Mouse (Mus musculus) neural tube, embryonic 15.5 days (tissue): ENCODE measurements around the gene Atxn7l2. TPM values are rescaled to one million over a fixed set of nuclear protein-coding genes. Genes with fewer than 3 reads are reported as not detected.

Experiments
- ATAC-seq: fragments of 200-750 bp; cut with Nextera tagmentation; 2 replicates; pipeline ENCODE4 v1.8.0; 2017; ENCODE audit warnings: mild to moderate bottlenecking, moderate TSS enrichment, moderate library complexity; ENCODE audit not compliant: low FRiP score
- H3K27ac ChIP-seq: fragments of 300-500 bp; sonication (generic); replicated peaks from 2 replicates; pipeline ENCODE4 v1.5.1; 2015; ENCODE audit warnings: mild to moderate bottlenecking, inconsistent platforms
- H3K27me3 ChIP-seq: fragments of 300-500 bp; sonication (generic); replicated peaks from 2 replicates; pipeline ENCODE4 v1.6.1; 2015; ENCODE audit warnings: inconsistent platforms
- H3K36me3 ChIP-seq: fragments of 300-500 bp; sonication (generic); 2 replicates; pipeline ENCODE4 v1.6.1; 2015; ENCODE audit warnings: inconsistent platforms
- H3K4me1 ChIP-seq: fragments of 300-500 bp; sonication (generic); 2 replicates; pipeline ENCODE4 v1.6.1; 2015; ENCODE audit warnings: inconsistent platforms
- H3K4me2 ChIP-seq: fragments of 300-500 bp; sonication (generic); 2 replicates; pipeline ENCODE4 v1.6.1; 2015; ENCODE audit warnings: inconsistent platforms, mild to moderate bottlenecking, moderate library complexity
- H3K4me3 ChIP-seq: fragments of 300-500 bp; sonication (generic); replicated peaks from 2 replicates; pipeline ENCODE4 v1.5.1; 2015; ENCODE audit warnings: mild to moderate bottlenecking, inconsistent platforms
- H3K9ac ChIP-seq: fragments of 300-500 bp; sonication (generic); replicated peaks from 2 replicates; pipeline ENCODE4 v1.6.1; 2015; ENCODE audit warnings: mild to moderate bottlenecking, inconsistent platforms
- H3K9me3 ChIP-seq: fragments of 300-500 bp; sonication (generic); replicated peaks from 2 replicates; pipeline ENCODE4 v1.6.1; 2016; ENCODE audit warnings: inconsistent platforms
- WGBS: fragments of 180-500 bp; shearing (Covaris S2); methylation state at CpG from one replicate; pipeline ENCODE4 v1.1.7; 2015; ENCODE audit warnings: mixed read lengths; 5-methylcytosine and 5-hydroxymethylcytosine counted together
- polyA plus RNA-seq: library from polyadenylated mRNA; unstranded; fragments of >200 nt; fragmentation: Nextera tagmentation; extraction: Ambion mirVana; gene quantifications from 2 replicates; pipeline ENCODE4 v1.2.1, GENCODE M21; 2015

Atxn7l2 gene
- polyA plus RNA-seq, 1 experiment from 2014 or later = 18.4 TPM

- no peak overlapping the region for H3K4me3 ChIP-seq
- H3K4me1 ChIP-seq = peaks cover 45% of the 10 kb centered on the region
- H3K27ac ChIP-seq = no peak overlapping the region
- H3K36me3 ChIP-seq = peaks cover 53% of the 10 kb centered on the region
- H3K9me3 ChIP-seq = no peaks in the 10 kb centered on the region
- H3K9ac ChIP-seq = no peak overlapping the region
- no peak overlapping the region for H3K4me2 ChIP-seq
- 83% methylated on average over 11 of the region's 11 CpGs for WGBS
- ATAC-seq = no peak
- no peaks in the 10 kb centered on the region for H3K27me3 ChIP-seq
Measured at GRCm38 (mm10) chr3:108203621-108204325, 7.0 kb downstream of the Atxn7l2 start.

DNA sequence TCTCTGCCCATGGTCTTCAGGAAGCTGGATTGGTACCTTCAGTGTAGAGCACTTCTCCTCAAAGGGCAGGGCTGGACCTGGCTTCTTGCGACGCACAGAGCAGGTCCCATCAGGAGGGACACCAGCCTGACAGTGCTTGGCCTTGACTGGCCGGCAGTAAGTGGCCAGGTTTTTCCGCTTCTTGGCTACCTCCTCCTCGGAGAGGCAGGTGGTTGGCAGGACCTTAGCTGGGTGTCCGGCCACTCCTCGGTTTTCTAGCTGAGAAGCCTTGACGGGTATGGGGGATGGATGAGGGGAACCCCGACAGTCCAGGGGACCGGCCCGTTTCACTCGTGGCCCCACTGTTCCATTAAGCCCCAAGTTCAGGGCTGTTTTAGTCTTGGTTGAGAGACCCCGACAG, 7.5 kb downstream of the Atxn7l2 start:
- no peak overlapping the region for H3K4me3 ChIP-seq
- H3K27me3 ChIP-seq = no peaks in the 10 kb centered on the region
- no peak overlapping the region for H3K4me2 ChIP-seq
- peaks cover 39% of the 10 kb centered on the region for H3K4me1 ChIP-seq
- ATAC-seq = no peak
- H3K9ac ChIP-seq = no peak overlapping the region
- 95% methylated on average over 13 of the region's 13 CpGs for WGBS
- H3K9me3 ChIP-seq = no peaks in the 10 kb centered on the region
- H3K36me3 ChIP-seq = peaks cover 56% of the 10 kb centered on the region
- H3K27ac ChIP-seq = no peak overlapping the region

DNA sequence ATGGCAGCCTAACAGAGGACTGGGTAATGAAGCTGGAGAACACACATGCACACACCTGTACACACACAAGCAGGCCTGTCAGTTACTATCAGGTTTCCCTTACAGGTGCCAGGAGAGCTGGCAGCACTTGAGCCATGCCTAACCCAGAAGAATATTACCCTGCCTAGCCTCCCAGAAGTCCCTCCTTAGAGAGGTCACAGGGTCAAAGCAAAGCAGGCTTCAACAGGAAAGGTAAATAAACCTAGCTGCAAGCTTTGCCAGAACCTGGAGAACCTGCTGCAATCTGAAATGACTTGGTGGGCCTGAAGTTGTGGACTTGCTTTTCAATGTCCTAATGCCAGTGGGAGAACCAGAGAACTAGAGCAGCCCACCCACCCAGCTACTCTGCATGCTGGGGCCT, 8.2 kb downstream of the Atxn7l2 start:
- H3K4me3 ChIP-seq = no peak overlapping the region
- H3K4me1 ChIP-seq = peaks cover 35% of the 10 kb centered on the region
- H3K27ac ChIP-seq = no peak overlapping the region
- H3K9ac ChIP-seq = no peak overlapping the region
- no peak overlapping the region for H3K4me2 ChIP-seq
- no peak for ATAC-seq
- H3K9me3 ChIP-seq = no peaks in the 10 kb centered on the region
- no peaks in the 10 kb centered on the region for H3K27me3 ChIP-seq
- H3K36me3 ChIP-seq = peaks cover 53% of the 10 kb centered on the region

GRCm38 (mm10) chr3:108200329-108201323, 10.1 kb downstream of the Atxn7l2 start, which contains the start of gene Cyb561d1:
TSS of gene Cyb561d1 (minus strand) at chr3:108201212.
- Histone ChIP-seq H3K4me3 (peak within 1 kb of the TSS; percentile 60), H3K36me3 (peaks cover 36% of the 10 kb centered on the region), H3K27me3 (no peaks in the 10 kb centered on the region), H3K4me1 (peaks cover 49% of the 10 kb centered on the region), H3K4me2 (peak within 1 kb of the TSS; percentile 81), H3K27ac (peak within 1 kb of the TSS; percentile 84), H3K9me3 (no peaks in the 10 kb centered on the region), H3K9ac (peak within 1 kb of the TSS; percentile 65)
- peak; percentile 80 for ATAC-seq
- WGBS = 4% methylated on average over 44 of the region's 44 CpGs

GRCm38 (mm10) chr3:108199231-108199630, 11.5 kb downstream of the Atxn7l2 start:
- no peak overlapping the region for H3K4me2 ChIP-seq
- no peaks in the 10 kb centered on the region for H3K9me3 ChIP-seq
- ATAC-seq = no peak
- no peaks in the 10 kb centered on the region for H3K27me3 ChIP-seq
- H3K4me3 ChIP-seq = no peak overlapping the region
- 94% methylated on average over 6 of the region's 6 CpGs for WGBS
- H3K9ac ChIP-seq = no peak overlapping the region
- peaks cover 23% of the 10 kb centered on the region for H3K36me3 ChIP-seq
- peaks cover 59% of the 10 kb centered on the region for H3K4me1 ChIP-seq
- H3K27ac ChIP-seq = no peak overlapping the region

- Histone ChIP-seq H3K36me3 (peaks cover 7% of the 10 kb centered on the region), H3K9me3 (no peaks in the 10 kb centered on the region), H3K4me1 (peaks cover 54% of the 10 kb centered on the region), H3K27ac (peak overlapping the region; percentile 69), H3K4me3 (no peak overlapping the region), H3K4me2 (peak overlapping the region; percentile 27), H3K9ac (no peak overlapping the region), H3K27me3 (no peaks in the 10 kb centered on the region)
- WGBS = 9% methylated on average over 14 of the region's 14 CpGs
- peak; percentile 23 for ATAC-seq
Measured at GRCm38 (mm10) chr3:108197066-108197497, 13.7 kb downstream of the Atxn7l2 start.

GRCm38 (mm10) chr3:108195941-108196590, 14.7 kb downstream of the Atxn7l2 start:
- 62% methylated on average over 7 of the region's 7 CpGs for WGBS
- no peak for ATAC-seq
- no peaks in the 10 kb centered on the region for H3K27me3 ChIP-seq
- peaks cover 7% of the 10 kb centered on the region; the same call in 1 of the 2 replicates for H3K36me3 ChIP-seq
- no peak overlapping the region for H3K4me2 ChIP-seq
- peaks cover 51% of the 10 kb centered on the region for H3K4me1 ChIP-seq
- H3K9ac ChIP-seq = no peak overlapping the region
- no peak overlapping the region for H3K4me3 ChIP-seq
- peak overlapping the region; percentile 69 for H3K27ac ChIP-seq
- no peaks in the 10 kb centered on the region for H3K9me3 ChIP-seq

GRCm38 (mm10) chr3:108195287-108195686, 15.4 kb downstream of the Atxn7l2 start:
- Histone ChIP-seq H3K4me2 (no peak overlapping the region), H3K4me1 (peaks cover 50% of the 10 kb centered on the region), H3K9ac (no peak overlapping the region), H3K27me3 (no peaks in the 10 kb centered on the region), H3K4me3 (no peak overlapping the region), H3K36me3 (peaks cover 7% of the 10 kb centered on the region; the same call in 1 of the 2 replicates), H3K9me3 (no peaks in the 10 kb centered on the region), H3K27ac (peak overlapping the region; percentile 69)
- ATAC-seq = no peak
- 91% methylated on average over 4 of the region's 4 CpGs for WGBS

DNA sequence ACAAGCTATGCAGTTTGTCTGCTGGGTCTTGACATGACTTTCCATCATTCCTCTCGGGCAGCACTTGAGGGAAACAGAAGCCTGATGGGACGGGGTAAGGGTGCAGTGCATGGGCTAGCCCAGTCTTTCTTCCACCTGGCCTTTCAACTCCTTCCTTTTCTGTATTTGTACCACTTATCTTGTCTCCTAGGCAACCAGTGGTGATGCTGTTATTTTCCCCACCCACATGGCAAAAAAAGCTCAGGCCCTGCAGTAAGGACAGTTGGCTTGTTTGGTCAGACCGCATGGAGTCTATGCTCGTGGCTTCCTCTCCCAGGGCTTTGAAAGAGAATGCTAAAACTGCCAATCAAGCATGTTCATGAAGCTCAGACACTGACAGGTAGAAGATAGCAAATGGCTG, 17.0 kb downstream of the Atxn7l2 start:
- ATAC-seq = no peak
- Histone ChIP-seq H3K27ac (no peak overlapping the region), H3K4me3 (no peak overlapping the region), H3K27me3 (no peaks in the 10 kb centered on the region), H3K9ac (no peak overlapping the region), H3K9me3 (no peaks in the 10 kb centered on the region), H3K36me3 (peaks cover 7% of the 10 kb centered on the region; the same call in 1 of the 2 replicates), H3K4me2 (no peak overlapping the region), H3K4me1 (peaks cover 55% of the 10 kb centered on the region)
- WGBS = 71% methylated on average over 4 of the region's 4 CpGs

DNA sequence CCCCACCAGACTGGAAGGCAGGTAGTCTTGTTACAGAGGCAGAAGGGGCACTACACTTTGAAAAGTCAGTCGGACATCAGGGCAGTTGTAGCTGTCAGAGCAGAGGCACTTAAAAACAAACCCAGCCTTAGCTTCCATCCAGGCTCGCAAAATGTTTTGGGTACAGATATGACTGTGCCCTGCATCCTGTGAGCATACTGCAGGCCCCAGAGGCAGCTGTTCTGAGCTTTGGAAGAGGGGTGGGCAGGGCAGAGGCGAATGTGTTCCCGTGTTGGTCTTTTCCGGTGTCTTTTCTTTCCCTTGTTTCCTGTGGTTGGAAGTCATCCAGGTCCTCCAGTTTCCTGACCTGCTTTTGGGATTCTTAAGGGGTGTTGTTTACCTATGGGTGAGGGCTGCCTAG, 20.8 kb downstream of the Atxn7l2 start:
- ATAC-seq = no peak
- H3K27ac ChIP-seq = no peak overlapping the region
- H3K4me1 ChIP-seq = peaks cover 58% of the 10 kb centered on the region
- H3K4me2 ChIP-seq = no peak overlapping the region
- H3K36me3 ChIP-seq = peaks cover 11% of the 10 kb centered on the region; the same call in 1 of the 2 replicates
- H3K4me3 ChIP-seq = no peak overlapping the region
- no peaks in the 10 kb centered on the region for H3K27me3 ChIP-seq
- no peak overlapping the region for H3K9ac ChIP-seq
- 66% methylated on average over 5 of the region's 5 CpGs for WGBS
- H3K9me3 ChIP-seq = no peaks in the 10 kb centered on the region
